Mouse (Mus musculus): ENCODE measurements around the gene Med27. TPM values are rescaled to one million over a fixed set of nuclear protein-coding genes. Genes with fewer than 3 reads are reported as not detected.

Med27 gene
- total and polyA plus RNA-seq, 3 experiments = 32.1 to 36.2 (median 33.6) TPM

DNA sequence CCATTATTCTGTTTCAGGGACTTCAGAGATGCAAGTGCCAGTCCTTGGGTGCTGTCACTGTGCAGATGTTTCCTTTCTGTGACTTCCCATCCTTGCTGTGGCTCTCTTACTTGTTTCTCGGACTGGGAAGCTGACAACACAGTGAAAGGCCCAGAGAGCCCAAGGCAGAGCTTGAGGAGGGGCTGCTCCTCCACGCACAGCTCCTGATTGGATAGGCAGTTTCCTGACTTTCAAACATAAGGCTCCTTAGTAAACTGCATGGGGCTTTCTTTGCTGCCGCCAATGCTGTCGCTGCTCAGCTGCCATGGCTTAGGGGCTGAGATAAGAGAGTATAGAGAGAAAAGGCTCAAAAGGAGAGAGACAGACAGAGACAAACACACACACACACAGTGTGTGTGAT, 35.1 kb downstream of the Med27 start:
- Histone ChIP-seq H3K36me3 (replicated peaks in 1 of 2; ENCODE audit: control insufficient read depth in 1 of 2, insufficient read depth in 1 of 2, low read length in 1 of 2) (peaks cover 0 to 43% of the 10 kb centered on the region in 2 experiments), H3K9ac (ENCODE audit: insufficient read depth, low read depth) (no peak overlapping the region), H3K4me3 (replicated peaks in 1 of 3; ENCODE audit: low read depth in 2 of 3, low read length in 2 of 3, poor library complexity in 1 of 3) (no peak overlapping the region), H3K27ac (ENCODE audit: insufficient read depth, low read depth) (no peak overlapping the region), H3K27me3 (replicated peaks) (no peaks in the 10 kb centered on the region), H3K79me2 (replicated peaks; ENCODE audit: control insufficient read depth, extremely low read depth, insufficient read depth, poor library complexity, severe bottlenecking) (no peaks in the 10 kb centered on the region), H3K4me2 (ENCODE audit: insufficient read depth, low read depth, poor library complexity, severe bottlenecking) (no peak overlapping the region), H3K4me1 (ENCODE audit: control insufficient read depth in 1 of 2, insufficient read depth in 2 of 2) (peaks cover 13 to 47% of the 10 kb centered on the region in 2 experiments), H3K9me3 (replicated peaks; ENCODE audit: low read length) (no peaks in the 10 kb centered on the region)
- TF ChIP-seq E2F4 (IDR thresholded peaks at IDR 0.05; ENCODE audit: insufficient replicate concordance, low read depth, low read length) = no peak
- TF ChIP-seq POLR2AphosphoS2 (IDR thresholded peaks at IDR 0.05; ENCODE audit: low read depth, low read length) = no peak
- TF ChIP-seq RAD21 (IDR thresholded peaks at IDR 0.05; ENCODE audit: low read depth, low read length) = no peak
- TF ChIP-seq POLR2A (IDR thresholded peaks at IDR 0.05; ENCODE audit: low read depth, low read length) = no peak
- no peak for TF ChIP-seq HCFC1 (IDR thresholded peaks at IDR 0.05; ENCODE audit: low read depth, low read length)
- TF ChIP-seq SMC3 (IDR thresholded peaks at IDR 0.05; ENCODE audit: low read depth, low read length) = no peak
- no peak for TF ChIP-seq NELFE (IDR thresholded peaks at IDR 0.05; ENCODE audit: low read depth, low read length)
- TF ChIP-seq JUND (conservative IDR thresholded peaks at IDR 0.05; ENCODE audit: low read depth, low read length) = no peak
- no peak for TF ChIP-seq GABPA (IDR thresholded peaks at IDR 0.05; ENCODE audit: insufficient replicate concordance, low read depth, low read length)
- TF ChIP-seq MAFK (IDR thresholded peaks at IDR 0.05; ENCODE audit: insufficient replicate concordance, low read length) = no peak
- no peak for TF ChIP-seq ETS1 (conservative IDR thresholded peaks at IDR 0.05; ENCODE audit: low read depth, low read length)
- no peak for TF ChIP-seq UBTF (IDR thresholded peaks at IDR 0.05; ENCODE audit: low read depth, low read length)
- TF ChIP-seq EP300 (IDR thresholded peaks at IDR 0.05; ENCODE audit: low read length) = no peak
- TF ChIP-seq MXI1 (IDR thresholded peaks at IDR 0.05; ENCODE audit: low read depth, low read length) = no peak
- in situ Hi-C loops (cut with MboI; ENCODE audit: low pct_ligation_motif_present, low pct_unique_long_range_greater_than_20kb, low sequenced_read_pairs) (no loop called here), dilution Hi-C loops (cut with MboI; ENCODE audit: extremely low pct_ligation_motif_present, extremely low pct_unique_long_range_greater_than_20kb, low sequenced_read_pairs) (no loop called here)
- DNase-seq (ENCODE audit: extremely low read depth) = no peak

GRCm38 (mm10) chr2:29382583-29382982, 36.0 kb downstream of the Med27 start:
- in situ Hi-C loops (cut with MboI; ENCODE audit: low pct_ligation_motif_present, low pct_unique_long_range_greater_than_20kb, low sequenced_read_pairs) (no loop called here), dilution Hi-C loops (cut with MboI; ENCODE audit: extremely low pct_ligation_motif_present, extremely low pct_unique_long_range_greater_than_20kb, low sequenced_read_pairs) (no loop called here)
- Histone ChIP-seq H3K4me2 (ENCODE audit: insufficient read depth, low read depth, poor library complexity, severe bottlenecking) (no peak overlapping the region), H3K36me3 (replicated peaks in 1 of 2; ENCODE audit: control insufficient read depth in 1 of 2, insufficient read depth in 1 of 2, low read length in 1 of 2) (peaks cover 0 to 43% of the 10 kb centered on the region in 2 experiments), H3K79me2 (replicated peaks; ENCODE audit: control insufficient read depth, extremely low read depth, insufficient read depth, poor library complexity, severe bottlenecking) (no peaks in the 10 kb centered on the region), H3K27ac (ENCODE audit: insufficient read depth, low read depth) (no peak overlapping the region), H3K4me1 (ENCODE audit: control insufficient read depth in 1 of 2, insufficient read depth in 2 of 2) (peaks cover 13 to 47% of the 10 kb centered on the region in 2 experiments), H3K27me3 (replicated peaks) (no peaks in the 10 kb centered on the region), H3K4me3 (replicated peaks in 1 of 3; ENCODE audit: low read depth in 2 of 3, low read length in 2 of 3, poor library complexity in 1 of 3) (no peak overlapping the region), H3K9ac (ENCODE audit: insufficient read depth, low read depth) (no peak overlapping the region), H3K9me3 (replicated peaks; ENCODE audit: low read length) (no peaks in the 10 kb centered on the region)
- DNase-seq (ENCODE audit: extremely low read depth) = no peak
- TF ChIP-seq NELFE (IDR thresholded peaks at IDR 0.05; ENCODE audit: low read depth, low read length) = no peak
- TF ChIP-seq MAX (IDR thresholded peaks at IDR 0.05; ENCODE audit: low read length) = no peak
- TF ChIP-seq BHLHE40 (IDR thresholded peaks at IDR 0.05; ENCODE audit: low read depth, low read length) = no peak
- no peak for TF ChIP-seq SMC3 (IDR thresholded peaks at IDR 0.05; ENCODE audit: low read depth, low read length)
- no peak for TF ChIP-seq HCFC1 (IDR thresholded peaks at IDR 0.05; ENCODE audit: low read depth, low read length)
- no peak for TF ChIP-seq NRF1 (IDR thresholded peaks at IDR 0.05; ENCODE audit: low read depth, low read length)
- TF ChIP-seq CTCF (conservative IDR thresholded peaks at IDR 0.05 in 1 of 2, IDR thresholded peaks at IDR 0.05 in 1 of 2; ENCODE audit: low read depth in 2 of 2, low read length in 2 of 2) = no peak
- no peak for TF ChIP-seq USF1 (IDR thresholded peaks at IDR 0.05; ENCODE audit: low read depth, low read length)
- no peak for TF ChIP-seq ZMIZ1 (IDR thresholded peaks at IDR 0.05; ENCODE audit: low read depth, low read length)
- no peak for TF ChIP-seq MXI1 (IDR thresholded peaks at IDR 0.05; ENCODE audit: low read depth, low read length)
- TF ChIP-seq MAFK (IDR thresholded peaks at IDR 0.05; ENCODE audit: insufficient replicate concordance, low read length) = no peak
- TF ChIP-seq IRF4 (IDR thresholded peaks at IDR 0.05; ENCODE audit: low read depth, low read length) = no peak

Measured in CH12.LX (cell line).